12 mouse cellular contexts compared by ENCODE assay signal in the genomic region with DNA sequence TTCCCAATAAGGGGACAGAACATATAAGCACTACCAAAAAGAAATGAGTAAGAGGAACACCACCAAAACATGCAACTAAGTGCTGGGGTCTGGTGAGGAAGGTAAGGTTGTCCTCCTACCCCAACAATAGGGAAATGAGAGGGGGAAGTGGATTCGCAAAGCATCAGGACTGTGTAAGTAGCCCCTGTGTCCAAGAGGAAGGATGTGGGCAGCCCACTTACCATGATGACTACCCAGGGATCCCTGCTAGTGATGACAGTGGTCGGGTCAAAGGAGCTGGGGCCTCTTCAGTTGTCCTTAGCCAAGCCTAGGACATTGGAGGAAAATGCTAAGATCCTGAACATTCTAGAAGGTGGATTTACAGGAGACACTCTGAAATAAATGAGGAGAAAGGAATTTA.
"Had no signal": no experiment of that assay in that cellular context is flagged by ENCODE, and none has a peak within 500 bp of the region (broad histone marks: within the 10 kb centered on the region; RNA-seq: fewer than 3 reads in every experiment).

No protein-coding gene starts in this region.

- DNase-seq: lung, adult 18-20 months; lung, embryonic 14.5 days; lung, postnatal 10 days; lung, postnatal 4 days; midbrain, embryonic 14.5 days; right cerebral cortex, postnatal 14 days; right cerebral cortex, postnatal 4 days; spleen, adult 18-20 months; thymus, adult 18-20 months; thymus, postnatal 14 days; thymus, postnatal 36 days had no signal

- ATAC-seq: midbrain, embryonic 16.5 days had no signal
